Mouse (Mus musculus) stomach, embryonic 15.5 days (tissue): ENCODE data around the gene Gm20661. TPM values are rescaled to one million over a fixed set of nuclear protein-coding genes. Genes with fewer than 3 reads are reported as not detected.

Experiments used
- polyA plus RNA-seq: library from polyadenylated mRNA; unstranded; fragments of >200 nt; fragmentation: Nextera tagmentation; extraction: Ambion mirVana; gene quantifications from 2 replicates; pipeline ENCODE4 v1.2.1, GENCODE M21; 2015

The Gm20661 gene
- polyA plus RNA-seq, 1 experiment from 2014 or later, result 6.1 TPM

Other genes with a start within 250 kb of the Gm20661 start
- gene Rbm5, start 212.1 kb upstream of the Gm20661 start, polyA plus RNA-seq, result 182 and 185 TPM in 2 replicates
- 67.4 and 76.2 TPM in 2 replicates for gene Rbm6, start 109.8 kb upstream of the Gm20661 start, polyA plus RNA-seq
- gene Mon1a, start 94.9 kb upstream of the Gm20661 start, polyA plus RNA-seq, result 19.4 and 21.0 TPM in 2 replicates
- 10.8 TPM in 2 replicates for gene Mst1r, start 76.2 kb upstream of the Gm20661 start, polyA plus RNA-seq
- not detected in 2 replicates for gene Actl11, start 54.6 kb upstream of the Gm20661 start, polyA plus RNA-seq
- 3.0 and 3.1 TPM in 2 replicates for gene Camkv, start 47.4 kb upstream of the Gm20661 start, polyA plus RNA-seq
- 17.2 and 18.3 TPM in 2 replicates for gene Traip, start 32.9 kb upstream of the Gm20661 start, polyA plus RNA-seq
- gene Uba7, start 7.6 kb upstream of the Gm20661 start, polyA plus RNA-seq, result 37.0 and 40.2 TPM in 2 replicates
- gene Inka1, start 2.8 kb downstream of the Gm20661 start, polyA plus RNA-seq, result 47.6 and 54.7 TPM in 2 replicates
- gene Cdhr4, start 9.4 kb downstream of the Gm20661 start, polyA plus RNA-seq, result 10.9 and 13.7 TPM in 2 replicates
- 0.46 and 1.1 TPM in 2 replicates for gene Gm20662, start 13.3 kb downstream of the Gm20661 start, polyA plus RNA-seq
- 46.7 and 48.4 TPM in 2 replicates for gene Ip6k1, start 19.4 kb downstream of the Gm20661 start, polyA plus RNA-seq
- 45.2 and 48.4 TPM in 2 replicates for gene Gmppb, start 66.2 kb downstream of the Gm20661 start, polyA plus RNA-seq
- gene Amigo3, start 70.1 kb downstream of the Gm20661 start, polyA plus RNA-seq, result 3.5 and 3.6 TPM in 2 replicates
- 5.2 and 7.9 TPM in 2 replicates for gene Mst1, start 97.4 kb downstream of the Gm20661 start, polyA plus RNA-seq
- gene Rnf123, start 100.3 kb downstream of the Gm20661 start, polyA plus RNA-seq, result 27.5 and 32.7 TPM in 2 replicates
- 73.7 and 76.1 TPM in 2 replicates for gene Apeh, start 111.5 kb downstream of the Gm20661 start, polyA plus RNA-seq
- 2.8 and 3.0 TPM in 2 replicates for gene Bsn, start 207.3 kb downstream of the Gm20661 start, polyA plus RNA-seq